Mouse (Mus musculus) heart, embryonic 15.5 days (tissue): ENCODE measurements around the gene Cysrt1. TPM values are rescaled to one million over a fixed set of nuclear protein-coding genes. Genes with fewer than 3 reads are reported as not detected.

Experiments
- ATAC-seq: fragments of 200-750 bp; cut with Nextera tagmentation; replicated peaks from 2 replicates; pipeline ENCODE4 v1.8.0; 2017; ENCODE audit warnings: low read depth, moderate TSS enrichment; ENCODE audit not compliant: insufficient number of reproducible peaks, insufficient read depth, low FRiP score
- H3K27ac ChIP-seq: fragments of 300-500 bp; sonication (generic); 2 replicates; pipeline ENCODE4 v1.5.1; 2015; ENCODE audit warnings: mild to moderate bottlenecking, inconsistent platforms
- H3K27me3 ChIP-seq: fragments of 300-500 bp; sonication (generic); 2 replicates; pipeline ENCODE4 v1.6.1; 2015; ENCODE audit warnings: inconsistent platforms
- H3K36me3 ChIP-seq: fragments of 300-500 bp; sonication (generic); 2 replicates; pipeline ENCODE4 v1.6.1; 2015; ENCODE audit warnings: mild to moderate bottlenecking, inconsistent platforms
- H3K4me1 ChIP-seq: fragments of 300-500 bp; sonication (generic); replicated peaks from 2 replicates; pipeline ENCODE4 v1.6.1; 2015; ENCODE audit warnings: inconsistent platforms
- H3K4me2 ChIP-seq: fragments of 300-500 bp; sonication (generic); 2 replicates; pipeline ENCODE4 v1.6.1; 2015; ENCODE audit warnings: inconsistent platforms, mild to moderate bottlenecking, moderate library complexity
- H3K4me3 ChIP-seq: fragments of 300-500 bp; sonication (generic); 2 replicates; pipeline ENCODE4 v1.5.1; 2015; ENCODE audit warnings: mild to moderate bottlenecking, inconsistent platforms
- H3K9ac ChIP-seq: fragments of 300-500 bp; sonication (generic); 2 replicates; pipeline ENCODE4 v1.6.1; 2015; ENCODE audit warnings: mild to moderate bottlenecking, inconsistent platforms
- H3K9me3 ChIP-seq: fragments of 300-500 bp; sonication (generic); replicated peaks from 2 replicates; pipeline ENCODE4 v1.6.1; 2016; ENCODE audit warnings: inconsistent platforms
- WGBS: fragments of 180-500 bp; shearing (Covaris S2); methylation state at CpG from one replicate; pipeline ENCODE4 v1.1.7; 2015; ENCODE audit warnings: mixed read lengths; 5-methylcytosine and 5-hydroxymethylcytosine counted together
- polyA plus RNA-seq: library from polyadenylated mRNA; unstranded; fragments of >200 nt; fragmentation: Nextera tagmentation; extraction: Ambion mirVana; gene quantifications from 2 replicates; pipeline ENCODE4 v1.2.1, GENCODE M21; 2015

Gene Cysrt1
- polyA plus RNA-seq, 1 experiment from 2014 or later: 0.30 TPM

GRCm38 (mm10) chr2:25244144-25244543 lies 1.9 kb upstream of the Cysrt1 start:
- Histone ChIP-seq H3K27ac (no peak overlapping the region), H3K9me3 (no peaks in the 10 kb centered on the region), H3K27me3 (peaks cover 36% of the 10 kb centered on the region), H3K4me2 (no peak overlapping the region), H3K36me3 (peaks cover 11% of the 10 kb centered on the region; the same call in 1 of the 2 replicates), H3K4me3 (no peak overlapping the region), H3K4me1 (peaks cover 26% of the 10 kb centered on the region), H3K9ac (no peak overlapping the region)
- ATAC-seq: no peak
- 87% methylated on average over 4 of the region's 4 CpGs for WGBS

GRCm38 (mm10) chr2:25243342-25243741 lies 1.1 kb upstream of the Cysrt1 start:
- ATAC-seq: no peak
- Histone ChIP-seq H3K27me3 (peaks cover 38% of the 10 kb centered on the region), H3K9ac (no peak overlapping the region), H3K9me3 (no peaks in the 10 kb centered on the region), H3K4me3 (no peak overlapping the region), H3K4me2 (no peak overlapping the region), H3K36me3 (peaks cover 7% of the 10 kb centered on the region; the same call in 1 of the 2 replicates), H3K27ac (no peak overlapping the region), H3K4me1 (peaks cover 26% of the 10 kb centered on the region)
- WGBS: 69% methylated on average over 8 of the region's 8 CpGs

DNA sequence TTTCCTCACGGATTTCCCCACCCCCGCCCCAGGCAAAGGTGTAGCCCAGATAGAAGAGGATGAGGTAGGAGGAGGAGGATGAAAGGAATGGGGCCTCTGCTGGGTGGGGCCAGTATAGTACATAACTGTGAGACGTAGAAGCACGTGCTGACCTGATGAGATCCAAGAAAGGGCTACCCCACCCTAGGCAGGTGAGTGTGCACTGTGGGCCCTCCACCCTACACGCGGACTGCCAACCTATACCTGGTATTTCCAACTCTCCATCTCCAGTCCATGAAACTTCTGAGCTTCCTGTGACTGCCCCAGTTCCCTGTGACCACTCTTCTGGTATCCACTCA lies 845 bp downstream of the Cysrt1 start:
- WGBS: 20% methylated on average over 6 of the region's 6 CpGs
- H3K27me3 ChIP-seq: peaks cover 44% of the 10 kb centered on the region

GRCm38 (mm10) chr2:25240723-25241437 lies 1.4 kb downstream of the Cysrt1 start:
- Histone ChIP-seq H3K4me1 (peaks cover 26% of the 10 kb centered on the region), H3K4me2 (peak overlapping the region; percentile 94), H3K9me3 (no peaks in the 10 kb centered on the region), H3K27me3 (peaks cover 49% of the 10 kb centered on the region), H3K27ac (no peak overlapping the region), H3K36me3 (no peaks in the 10 kb centered on the region), H3K9ac (peak overlapping the region; percentile 3), H3K4me3 (peak overlapping the region; percentile 57)
- ATAC-seq: peak; percentile 82
- 1% methylated on average over 29 of the region's 29 CpGs for WGBS

More for the DNA sequence above, 845 bp downstream of the Cysrt1 start:
- Histone ChIP-seq H3K4me2 (peak overlapping the region; percentile 94), H3K27ac (no peak overlapping the region), H3K4me3 (peak overlapping the region; percentile 57), H3K9me3 (no peaks in the 10 kb centered on the region), H3K4me1 (peaks cover 26% of the 10 kb centered on the region), H3K9ac (no peak overlapping the region), H3K36me3 (no peaks in the 10 kb centered on the region)
- no peak for ATAC-seq

GRCm38 (mm10) chr2:25240310-25240709 lies 1.9 kb downstream of the Cysrt1 start:
- Histone ChIP-seq H3K9ac (peak overlapping the region; percentile 3; the same call in 1 of the 2 replicates), H3K4me3 (peak overlapping the region; percentile 57), H3K4me2 (peak overlapping the region; percentile 94), H3K9me3 (no peaks in the 10 kb centered on the region), H3K36me3 (no peaks in the 10 kb centered on the region), H3K4me1 (peaks cover 26% of the 10 kb centered on the region), H3K27ac (no peak overlapping the region), H3K27me3 (peaks cover 54% of the 10 kb centered on the region)
- 53% methylated on average over 8 of the region's 8 CpGs for WGBS
- ATAC-seq: no peak; the same call in 1 of the 2 replicates

- Histone ChIP-seq H3K4me3 (no peak overlapping the region), H3K27ac (no peak overlapping the region), H3K9ac (no peak overlapping the region), H3K27me3 (peaks cover 59% of the 10 kb centered on the region), H3K9me3 (no peaks in the 10 kb centered on the region), H3K4me1 (peaks cover 26% of the 10 kb centered on the region), H3K4me2 (no peak overlapping the region), H3K36me3 (no peaks in the 10 kb centered on the region)
- ATAC-seq: no peak
- WGBS: 81% methylated on average over 3 of the region's 3 CpGs
These were observed 2.5 kb downstream of the Cysrt1 start for GRCm38 (mm10) chr2:25239766-25240165.

DNA sequence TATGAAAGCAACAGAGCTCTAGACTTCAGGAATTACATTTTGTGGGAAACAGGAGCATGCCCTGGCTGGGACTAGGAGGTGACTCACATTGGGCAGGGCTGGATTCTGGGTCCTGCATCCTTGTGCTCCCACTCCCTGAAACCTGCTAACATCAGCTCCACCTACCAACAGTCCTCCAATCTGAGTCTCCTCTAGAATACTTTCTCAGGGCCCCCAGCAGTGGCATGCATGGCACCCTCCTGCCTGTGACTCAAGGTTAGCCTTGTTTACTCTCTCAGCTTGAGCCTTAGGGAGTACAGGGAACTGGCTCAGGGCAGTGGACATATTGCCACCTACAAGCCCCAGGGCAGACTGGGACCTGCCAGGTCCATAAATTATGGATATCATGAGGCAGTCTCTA lies 4.1 kb downstream of the Cysrt1 start:
- Histone ChIP-seq H3K27ac (no peak overlapping the region), H3K4me3 (no peak overlapping the region), H3K9ac (no peak overlapping the region), H3K9me3 (no peaks in the 10 kb centered on the region), H3K27me3 (peaks cover 56% of the 10 kb centered on the region), H3K36me3 (no peaks in the 10 kb centered on the region), H3K4me2 (no peak overlapping the region), H3K4me1 (peaks cover 26% of the 10 kb centered on the region)
- no peak for ATAC-seq

DNA sequence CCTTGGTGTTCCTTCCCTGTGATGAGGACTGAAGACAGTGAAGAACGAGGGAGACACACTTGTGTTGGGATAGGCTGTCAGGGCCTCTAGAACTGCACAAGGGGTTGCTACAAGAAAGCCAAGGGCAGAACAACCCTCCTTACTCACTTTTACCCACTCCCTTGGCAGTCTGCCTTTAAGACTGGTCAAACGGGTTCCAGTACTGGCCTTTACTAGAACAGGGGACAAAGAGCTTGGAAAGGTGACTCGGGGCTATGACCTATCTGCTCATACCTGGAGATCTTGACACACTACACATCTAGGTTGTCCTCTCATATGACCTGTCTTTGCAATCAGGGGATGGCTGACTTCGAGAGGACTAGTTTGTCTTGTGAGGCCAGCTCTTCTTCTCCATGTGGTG lies 4.7 kb downstream of the Cysrt1 start:
- no peak overlapping the region for H3K9ac ChIP-seq
- H3K27me3 ChIP-seq: peaks cover 52% of the 10 kb centered on the region
- no peak overlapping the region for H3K27ac ChIP-seq
- H3K4me2 ChIP-seq: no peak overlapping the region
- no peaks in the 10 kb centered on the region for H3K36me3 ChIP-seq
- ATAC-seq: no peak
- H3K4me3 ChIP-seq: no peak overlapping the region
- no peaks in the 10 kb centered on the region for H3K9me3 ChIP-seq
- peaks cover 23% of the 10 kb centered on the region for H3K4me1 ChIP-seq
- 62% methylated on average over 4 of the region's 4 CpGs for WGBS

DNA sequence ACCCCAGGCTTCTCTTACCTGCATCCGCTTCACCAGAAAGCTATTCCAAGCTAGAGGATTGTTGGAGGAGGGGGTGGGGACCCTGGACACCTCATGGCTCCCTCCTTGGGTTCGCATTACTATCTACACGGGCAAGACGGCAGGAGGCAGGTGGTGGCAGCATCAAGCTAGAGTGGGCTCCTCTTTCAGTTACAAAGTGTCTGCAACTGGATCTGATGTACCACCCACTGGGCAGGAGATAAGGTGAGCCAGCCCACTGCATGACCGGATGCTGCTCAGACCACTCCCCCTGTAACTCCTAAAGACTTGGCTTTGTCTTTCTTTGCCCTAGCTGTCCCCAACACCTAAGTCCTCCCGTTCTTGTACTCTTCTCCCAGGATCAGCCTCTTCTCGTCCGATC lies 5.6 kb downstream of the Cysrt1 start, which contains the start of gene Rnf224:
Rnf224 (minus strand) TSS at position 174 of the 400 bp plus-strand sequence.
- no peak for ATAC-seq
- peaks cover 14% of the 10 kb centered on the region for H3K4me1 ChIP-seq
- no peaks in the 10 kb centered on the region for H3K9me3 ChIP-seq
- no peak within 1 kb of the TSS for H3K4me2 ChIP-seq
- no peak within 1 kb of the TSS for H3K4me3 ChIP-seq
- H3K27me3 ChIP-seq: peaks cover 48% of the 10 kb centered on the region
- H3K36me3 ChIP-seq: no peaks in the 10 kb centered on the region
- no peak within 1 kb of the TSS for H3K27ac ChIP-seq
- 22% methylated on average over 8 of the region's 8 CpGs for WGBS
- no peak within 1 kb of the TSS for H3K9ac ChIP-seq

- Histone ChIP-seq H3K9ac (no peak overlapping the region), H3K9me3 (no peaks in the 10 kb centered on the region), H3K27ac (no peak overlapping the region), H3K27me3 (peaks cover 55% of the 10 kb centered on the region), H3K36me3 (no peaks in the 10 kb centered on the region), H3K4me3 (no peak overlapping the region), H3K4me2 (no peak overlapping the region), H3K4me1 (no peaks in the 10 kb centered on the region)
- ATAC-seq: no peak
- 47% methylated on average over 5 of the region's 5 CpGs for WGBS
These were observed 7.6 kb downstream of the Cysrt1 start for GRCm38 (mm10) chr2:25234551-25235220.

- H3K4me3 ChIP-seq: no peak within 1 kb of the TSS
- no peak for ATAC-seq
- H3K27me3 ChIP-seq: peaks cover 53% of the 10 kb centered on the region
- no peaks in the 10 kb centered on the region for H3K4me1 ChIP-seq
- H3K9ac ChIP-seq: no peak within 1 kb of the TSS
- no peak within 1 kb of the TSS for H3K4me2 ChIP-seq
- H3K9me3 ChIP-seq: no peaks in the 10 kb centered on the region
- H3K36me3 ChIP-seq: no peaks in the 10 kb centered on the region
- WGBS: 85% methylated on average over 3 of the region's 3 CpGs
- no peak within 1 kb of the TSS for H3K27ac ChIP-seq
These were observed 8.2 kb downstream of the Cysrt1 start, which contains the start of gene Slc34a3 for GRCm38 (mm10) chr2:25234050-25234449. Gene Slc34a3, minus strand, starts transcription at chr2:25234364.
